Mouse (Mus musculus): Measurements from ENCODE around the gene Ccdc88b. TPM values are rescaled to one million over a fixed set of nuclear protein-coding genes. Genes with fewer than 3 reads are reported as not detected.

Gene Ccdc88b
- total RNA-seq, 2 experiments from 2014 or later = 10.1 to 14.9 TPM

DNA sequence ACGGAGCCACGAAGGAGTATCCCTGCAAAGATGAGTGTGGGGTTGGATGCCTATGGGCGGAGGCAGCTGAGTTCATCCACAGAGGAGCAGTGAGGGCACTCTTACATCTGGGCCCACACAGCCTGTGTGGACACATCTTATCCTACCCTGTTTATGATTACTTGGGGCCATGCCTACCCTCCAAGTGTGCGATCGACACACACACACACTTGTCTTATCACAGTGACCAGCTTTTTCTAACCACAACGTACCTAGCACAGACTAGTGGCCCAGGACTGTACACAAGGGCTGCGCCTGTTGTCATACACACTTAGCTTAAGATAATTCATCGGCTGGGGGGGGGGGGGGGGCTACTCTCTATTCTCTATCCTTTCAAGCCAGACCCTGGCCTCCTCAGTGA, 25.6 kb downstream of the Ccdc88b start:
- peak; percentile 89 for ATAC-seq (replicated peaks; ENCODE audit: low FRiP score, low TSS enrichment, poor library complexity, severe bottlenecking)

DNA sequence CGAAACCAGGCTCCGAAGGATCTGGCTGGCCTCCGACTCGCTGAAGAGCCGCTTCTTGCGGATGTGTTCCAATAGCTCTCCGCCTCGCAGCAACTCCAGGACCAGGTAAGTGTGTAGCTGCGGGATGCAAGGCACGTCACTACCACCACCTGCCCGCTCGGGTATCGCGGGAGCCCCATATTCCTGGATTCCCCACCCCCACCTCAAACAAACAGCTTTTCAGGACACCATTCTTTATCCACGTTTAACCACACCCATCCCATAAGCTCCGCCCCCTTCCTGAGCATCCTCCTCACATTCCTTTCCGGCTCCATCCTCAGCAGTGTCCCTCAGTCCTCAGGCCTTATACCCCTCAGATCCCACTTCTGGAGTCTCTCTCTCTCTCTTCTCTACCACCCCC, 26.7 kb downstream of the Ccdc88b start:
- no peak for ATAC-seq (replicated peaks; ENCODE audit: low FRiP score, low TSS enrichment, poor library complexity, severe bottlenecking)

DNA sequence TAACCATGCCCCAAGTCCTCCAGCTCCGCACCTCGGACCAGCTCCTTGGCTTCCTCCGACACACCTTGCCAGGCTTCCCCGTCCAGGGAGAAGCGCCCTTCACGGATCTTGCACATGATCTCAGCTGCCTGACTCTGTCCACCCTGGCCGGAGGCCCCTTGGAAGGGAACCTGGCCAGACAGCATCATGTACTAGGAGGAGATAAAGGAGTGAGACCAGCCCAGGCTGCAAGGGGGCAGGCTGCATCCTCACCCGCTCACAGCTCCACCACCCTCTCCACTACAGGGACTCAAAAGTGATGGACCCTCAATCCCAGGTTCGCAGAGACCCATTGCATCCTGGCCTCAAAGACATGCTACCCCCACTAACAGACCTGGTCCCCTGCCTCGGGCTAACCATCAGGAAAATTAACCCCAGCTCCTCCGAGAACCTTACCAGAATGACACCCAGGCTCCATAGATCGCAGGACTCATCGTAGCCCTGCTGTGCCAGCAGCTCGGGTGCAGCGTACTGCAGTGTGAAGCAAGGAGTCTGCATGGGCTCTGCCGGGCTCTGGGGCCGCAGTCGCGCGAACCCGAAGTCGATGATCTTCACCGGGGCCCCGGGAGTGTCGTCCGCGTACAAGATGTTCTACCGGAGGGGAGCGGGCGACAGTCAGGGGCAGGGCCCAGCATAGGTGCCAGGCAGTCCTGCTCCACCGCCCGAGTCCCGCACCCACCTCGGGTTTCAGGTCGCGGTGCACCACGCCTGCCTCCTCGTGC, 27.3 kb downstream of the Ccdc88b start:
- no peak for ATAC-seq (replicated peaks; ENCODE audit: low FRiP score, low TSS enrichment, poor library complexity, severe bottlenecking)

DNA sequence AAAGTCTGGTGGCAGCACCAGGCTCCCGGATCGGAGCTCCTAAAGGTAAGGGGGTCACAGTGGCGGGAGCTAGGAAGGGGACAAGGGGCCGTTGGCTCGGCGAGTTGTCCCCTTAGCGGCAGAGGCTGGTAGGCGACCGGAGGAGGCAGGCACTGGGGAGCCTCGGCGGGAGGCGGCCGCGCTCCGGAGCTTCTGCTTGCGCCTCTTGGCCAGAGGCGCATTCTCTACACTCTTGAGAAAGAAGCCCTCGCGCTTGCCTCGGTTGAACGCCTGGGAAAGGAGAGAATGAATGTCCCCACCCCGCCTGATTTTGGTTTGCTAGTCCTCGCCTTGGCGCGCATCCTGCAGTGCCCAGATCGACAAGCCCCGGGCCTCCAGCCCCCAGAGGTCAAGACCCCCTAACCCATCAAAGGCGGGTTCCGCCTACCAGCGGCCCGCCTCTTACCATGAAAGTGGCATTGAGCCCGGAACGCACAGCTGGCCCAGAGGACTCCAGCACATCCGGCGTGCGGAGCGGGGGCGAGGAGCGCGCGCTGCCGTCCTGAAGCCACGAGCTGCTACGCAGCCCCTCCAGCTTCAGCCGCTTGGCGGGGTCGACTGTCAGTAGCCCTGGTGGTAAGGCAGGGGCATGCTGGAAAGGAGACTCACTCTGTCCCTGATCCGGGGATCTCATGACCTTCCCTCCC, 28.0 kb downstream of the Ccdc88b start:
- no peak for ATAC-seq (replicated peaks; ENCODE audit: low FRiP score, low TSS enrichment, poor library complexity, severe bottlenecking)

DNA sequence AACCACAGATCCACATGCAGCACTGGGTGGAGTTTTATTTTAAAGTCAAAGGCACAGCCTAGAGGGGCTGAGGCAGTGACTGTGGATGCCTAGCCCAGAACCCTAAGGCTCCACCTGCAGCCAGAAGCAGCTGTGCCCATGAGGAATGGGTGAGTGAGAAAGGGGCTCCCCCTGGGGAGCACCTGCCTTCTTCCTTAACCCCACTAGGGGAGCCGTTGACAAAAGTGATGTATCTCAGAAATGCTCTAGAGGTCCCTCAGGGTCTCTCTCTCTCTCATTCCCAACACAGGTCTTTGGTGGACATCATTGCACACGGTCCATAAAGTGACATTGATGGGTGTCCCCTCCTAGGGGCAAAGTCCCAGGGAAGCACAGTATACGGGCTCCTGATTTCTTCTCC, 28.9 kb downstream of the Ccdc88b start:
- ATAC-seq (replicated peaks; ENCODE audit: low FRiP score, low TSS enrichment, poor library complexity, severe bottlenecking) = no peak

DNA sequence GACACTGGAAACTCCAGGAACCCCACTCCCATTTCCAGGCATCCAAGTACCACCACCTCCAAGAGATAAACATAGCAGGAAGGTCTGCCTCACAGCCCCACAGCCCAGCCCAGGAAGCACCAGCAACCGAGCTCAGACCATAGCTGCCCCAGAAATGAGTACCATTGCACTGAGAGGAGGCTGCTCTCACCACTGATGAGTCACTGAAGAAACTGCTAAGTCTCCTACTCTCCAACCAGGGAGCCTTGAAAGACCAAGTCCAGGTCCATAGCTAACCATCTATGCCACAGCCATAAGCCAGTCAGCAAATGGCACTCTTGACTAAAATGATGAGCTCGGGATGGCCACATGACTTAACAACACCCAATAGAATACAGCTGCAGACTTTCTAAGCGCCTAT, 31.4 kb downstream of the Ccdc88b start:
- ATAC-seq (replicated peaks; ENCODE audit: low FRiP score, low TSS enrichment, poor library complexity, severe bottlenecking) = no peak

DNA sequence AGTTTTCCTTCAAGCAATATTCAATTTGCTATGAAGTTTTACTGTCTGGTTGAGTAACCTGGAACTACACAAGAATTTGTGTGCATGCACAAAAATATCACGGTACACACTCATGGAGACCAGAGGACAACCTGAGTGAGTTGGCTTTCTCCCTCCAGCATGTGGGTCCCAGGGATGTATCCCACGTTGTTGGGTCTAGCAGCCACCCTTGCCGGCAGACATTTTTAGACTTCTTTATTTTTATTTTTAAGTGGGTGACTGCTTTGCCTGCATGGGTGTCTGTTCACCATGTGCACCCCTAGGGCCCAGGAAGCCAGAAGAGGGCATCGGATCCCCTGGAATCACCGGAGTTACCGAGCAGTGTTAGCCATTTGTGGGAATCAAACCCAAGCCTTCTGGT, 32.6 kb downstream of the Ccdc88b start:
- no peak for ATAC-seq (replicated peaks; ENCODE audit: low FRiP score, low TSS enrichment, poor library complexity, severe bottlenecking)

DNA sequence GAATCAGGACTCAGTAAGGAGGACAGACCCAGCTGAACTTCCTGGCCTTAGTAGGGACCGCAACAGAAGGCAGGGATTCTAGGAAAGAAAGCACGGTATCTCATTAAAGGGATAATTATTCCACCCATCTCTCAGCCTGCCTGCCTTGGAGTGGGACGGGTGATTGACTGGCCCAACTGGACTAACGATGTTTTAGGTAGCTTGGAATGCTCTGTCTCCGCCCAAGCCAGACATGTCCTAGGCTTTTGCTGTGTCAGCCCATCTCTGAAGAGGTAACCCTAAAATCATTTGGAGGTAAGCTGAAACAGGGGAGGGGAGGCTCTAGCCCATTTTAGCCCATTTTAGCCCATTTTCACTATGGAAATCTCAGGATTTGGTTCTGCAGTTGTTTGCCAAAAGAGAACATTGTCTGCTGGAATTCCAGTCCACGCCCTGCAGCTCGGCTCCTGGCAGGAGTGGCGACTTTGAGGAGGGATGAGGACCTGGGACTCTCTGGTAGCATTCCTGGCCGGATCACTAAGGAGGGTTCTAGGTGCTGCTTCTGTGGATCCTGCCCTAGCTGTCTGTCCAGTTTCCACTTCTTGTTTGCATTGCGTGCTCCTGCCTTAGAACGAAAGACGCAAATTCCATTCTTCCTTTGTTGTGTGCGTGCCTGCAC, 37.3 kb downstream of the Ccdc88b start:
- no peak for ATAC-seq (replicated peaks; ENCODE audit: low FRiP score, low TSS enrichment, poor library complexity, severe bottlenecking)

DNA sequence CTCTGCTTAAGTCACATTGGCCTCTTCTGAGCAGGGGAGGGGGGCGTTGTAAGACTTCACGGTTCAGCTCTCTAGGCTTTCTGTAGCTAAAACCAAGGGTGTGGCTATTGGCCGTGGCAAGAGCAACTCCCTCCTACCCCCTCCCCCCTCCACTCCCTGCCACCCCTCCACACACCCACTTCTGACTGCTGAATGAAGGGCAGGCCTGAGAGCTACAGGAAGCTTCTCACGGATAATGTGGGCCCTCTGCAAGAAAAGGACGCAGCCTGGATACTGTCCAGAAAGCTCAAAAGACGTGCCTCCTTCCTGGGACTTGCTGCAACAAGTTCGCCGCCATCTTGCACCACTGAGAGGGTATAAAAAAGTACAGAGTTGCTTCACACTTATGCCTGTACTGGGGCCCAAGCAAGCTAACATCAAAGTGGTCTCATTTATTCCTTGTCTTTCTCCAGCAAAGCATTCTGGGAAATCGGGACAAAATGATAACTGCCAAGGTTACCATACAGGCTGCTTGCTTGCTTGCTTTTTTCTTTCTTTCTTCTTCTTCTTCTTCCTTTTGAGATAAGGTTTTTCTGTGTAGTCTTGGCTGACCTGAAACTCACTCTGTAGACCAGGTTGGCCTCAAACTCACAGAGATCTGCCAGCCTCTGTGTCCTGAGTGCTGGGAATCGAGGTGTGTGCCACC, 38.7 kb downstream of the Ccdc88b start:
- 0 out of 2 replicates have a peak, but pooled peaks have one; percentile 31 for ATAC-seq (replicated peaks; ENCODE audit: low FRiP score, low TSS enrichment, poor library complexity, severe bottlenecking)

DNA sequence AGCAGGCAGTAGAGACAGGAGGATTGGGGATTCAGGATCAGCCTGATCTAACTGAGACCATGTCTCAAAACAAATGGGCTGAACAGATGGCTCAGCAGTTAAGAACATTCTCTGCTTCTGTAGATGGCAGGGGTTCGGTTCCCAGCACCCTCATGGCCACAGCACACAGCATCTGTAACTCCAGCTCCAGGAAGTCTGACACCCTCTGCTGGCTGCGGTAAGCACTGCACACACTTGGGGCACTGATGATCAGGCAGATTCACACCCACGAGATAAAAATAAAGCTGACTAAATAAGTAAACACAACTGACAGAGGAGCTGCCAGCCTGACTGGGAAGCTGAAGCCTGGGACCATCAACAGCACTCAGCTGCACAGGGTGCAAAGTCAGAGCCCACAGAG, 43.1 kb downstream of the Ccdc88b start:
- ATAC-seq (replicated peaks; ENCODE audit: low FRiP score, low TSS enrichment, poor library complexity, severe bottlenecking) = no peak

DNA sequence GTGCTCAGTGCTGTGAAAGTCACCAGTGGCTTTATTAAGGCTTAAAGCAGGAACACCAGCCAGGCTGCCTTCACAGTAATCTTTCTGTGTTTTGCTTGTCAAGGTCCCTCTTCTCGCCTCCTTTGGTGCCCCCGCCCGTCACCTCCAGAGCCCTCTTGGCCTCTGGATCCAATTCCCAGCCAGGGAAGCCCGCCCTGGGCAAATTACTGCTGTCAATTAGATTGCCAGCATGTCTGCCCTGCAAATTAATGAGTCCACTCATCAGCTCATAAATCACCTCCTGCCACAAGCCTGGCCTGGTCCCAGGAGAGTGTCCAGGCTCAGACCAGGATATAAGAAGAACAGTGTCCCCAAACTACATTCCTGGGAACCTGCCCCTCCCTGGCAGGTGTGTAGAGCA, 43.6 kb downstream of the Ccdc88b start:
- ATAC-seq (replicated peaks; ENCODE audit: low FRiP score, low TSS enrichment, poor library complexity, severe bottlenecking) = no peak

Other genes starting within 250 kb of the Ccdc88b start
- 7.3 and 9.4 TPM in 2 replicates for gene Rps6ka4, start 17.6 kb downstream of the Ccdc88b start, total RNA-seq (2014; fragmentation: Nextera tagmentation)
- gene Rps6ka4, start 17.6 kb downstream of the Ccdc88b start, total RNA-seq (2017) = 5.4 and 10.2 TPM in 2 replicates
- gene Trmt112, start 51.5 kb upstream of the Ccdc88b start, total RNA-seq (2014; fragmentation: Nextera tagmentation) = 185 and 221 TPM in 2 replicates
- gene Trmt112, start 51.5 kb upstream of the Ccdc88b start, total RNA-seq (2017) = 235 and 364 TPM in 2 replicates
- gene Prdx5, start 51.9 kb upstream of the Ccdc88b start, total RNA-seq (2014; fragmentation: Nextera tagmentation) = 76.5 and 87.1 TPM in 2 replicates
- 101 and 126 TPM in 2 replicates for gene Prdx5, start 51.9 kb upstream of the Ccdc88b start, total RNA-seq (2017)
- 14.1 and 18.9 TPM in 2 replicates for gene Esrra, start 63.6 kb upstream of the Ccdc88b start, total RNA-seq (2014; fragmentation: Nextera tagmentation)
- 10.8 and 18.4 TPM in 2 replicates for gene Esrra, start 63.6 kb upstream of the Ccdc88b start, total RNA-seq (2017)
- gene Catsperz, start 67.2 kb upstream of the Ccdc88b start, total RNA-seq (2014; fragmentation: Nextera tagmentation) = not detected in 2 replicates
- gene Catsperz, start 67.2 kb upstream of the Ccdc88b start, total RNA-seq (2017) = not detected in 2 replicates
- not detected in 2 replicates for gene Kcnk4, start 76.3 kb upstream of the Ccdc88b start, total RNA-seq (2014; fragmentation: Nextera tagmentation)
- gene Kcnk4, start 76.3 kb upstream of the Ccdc88b start, total RNA-seq (2017) = not detected in 2 replicates
- 17.5 and 20.6 TPM in 2 replicates for gene Bad, start 83.7 kb upstream of the Ccdc88b start, total RNA-seq (2014; fragmentation: Nextera tagmentation)
- gene Bad, start 83.7 kb upstream of the Ccdc88b start, total RNA-seq (2017) = 29.0 and 39.2 TPM in 2 replicates
- 8.0 and 16.1 TPM in 2 replicates for gene Gpr137, start 84.3 kb upstream of the Ccdc88b start, total RNA-seq (2014; fragmentation: Nextera tagmentation)
- 7.0 and 15.7 TPM in 2 replicates for gene Gpr137, start 84.3 kb upstream of the Ccdc88b start, total RNA-seq (2017)
- 316 and 412 TPM in 2 replicates for gene Ppp1r14b, start 116.8 kb upstream of the Ccdc88b start, total RNA-seq (2014; fragmentation: Nextera tagmentation)
- gene Ppp1r14b, start 116.8 kb upstream of the Ccdc88b start, total RNA-seq (2017) = 174 and 192 TPM in 2 replicates
- gene Plcb3, start 118.3 kb upstream of the Ccdc88b start, total RNA-seq (2014; fragmentation: Nextera tagmentation) = 12.1 and 18.6 TPM in 2 replicates
- 4.3 and 4.8 TPM in 2 replicates for gene Plcb3, start 118.3 kb upstream of the Ccdc88b start, total RNA-seq (2017)
- 63.5 and 120 TPM in 2 replicates for gene Fkbp2, start 122.3 kb upstream of the Ccdc88b start, total RNA-seq (2014; fragmentation: Nextera tagmentation)
- gene Fkbp2, start 122.3 kb upstream of the Ccdc88b start, total RNA-seq (2017) = 72.8 and 85.4 TPM in 2 replicates
- gene Vegfb, start 129.4 kb upstream of the Ccdc88b start, total RNA-seq (2014; fragmentation: Nextera tagmentation) = 56.3 and 71.4 TPM in 2 replicates
- 13.2 and 16.9 TPM in 2 replicates for gene Vegfb, start 129.4 kb upstream of the Ccdc88b start, total RNA-seq (2017)
- 15.0 and 17.0 TPM in 2 replicates for gene Dnajc4, start 134.4 kb upstream of the Ccdc88b start, total RNA-seq (2014; fragmentation: Nextera tagmentation)
- gene Dnajc4, start 134.4 kb upstream of the Ccdc88b start, total RNA-seq (2017) = 8.5 and 11.5 TPM in 2 replicates
- 11.1 TPM in 2 replicates for gene Nudt22, start 137.9 kb upstream of the Ccdc88b start, total RNA-seq (2014; fragmentation: Nextera tagmentation)
- 5.4 and 6.5 TPM in 2 replicates for gene Nudt22, start 137.9 kb upstream of the Ccdc88b start, total RNA-seq (2017)
- 0.57 and 1.9 TPM in 2 replicates for gene Trpt1, start 137.9 kb upstream of the Ccdc88b start, total RNA-seq (2014; fragmentation: Nextera tagmentation)
- gene Trpt1, start 137.9 kb upstream of the Ccdc88b start, total RNA-seq (2017) = 3.4 TPM in 1 of 2 replicates, not detected in the other
- 151 and 153 TPM in 2 replicates for gene Fermt3, start 161.3 kb upstream of the Ccdc88b start, total RNA-seq (2014; fragmentation: Nextera tagmentation)
- gene Fermt3, start 161.3 kb upstream of the Ccdc88b start, total RNA-seq (2017) = 220 and 247 TPM in 2 replicates
- 183 and 212 TPM in 2 replicates for gene Stip1, start 181.8 kb upstream of the Ccdc88b start, total RNA-seq (2014; fragmentation: Nextera tagmentation)
- gene Stip1, start 181.8 kb upstream of the Ccdc88b start, total RNA-seq (2017) = 309 and 310 TPM in 2 replicates
- 19.1 and 25.9 TPM in 2 replicates for gene Macrod1, start 198.6 kb upstream of the Ccdc88b start, total RNA-seq (2014; fragmentation: Nextera tagmentation)
- 6.1 and 10.3 TPM in 2 replicates for gene Macrod1, start 198.6 kb upstream of the Ccdc88b start, total RNA-seq (2017)
- not detected in 2 replicates for gene Flrt1, start 247.5 kb upstream of the Ccdc88b start, total RNA-seq (2014; fragmentation: Nextera tagmentation)
- not detected in 2 replicates for gene Flrt1, start 247.5 kb upstream of the Ccdc88b start, total RNA-seq (2017)